ENCODE assay signal across 25 mouse cellular contexts in the genomic region with DNA sequence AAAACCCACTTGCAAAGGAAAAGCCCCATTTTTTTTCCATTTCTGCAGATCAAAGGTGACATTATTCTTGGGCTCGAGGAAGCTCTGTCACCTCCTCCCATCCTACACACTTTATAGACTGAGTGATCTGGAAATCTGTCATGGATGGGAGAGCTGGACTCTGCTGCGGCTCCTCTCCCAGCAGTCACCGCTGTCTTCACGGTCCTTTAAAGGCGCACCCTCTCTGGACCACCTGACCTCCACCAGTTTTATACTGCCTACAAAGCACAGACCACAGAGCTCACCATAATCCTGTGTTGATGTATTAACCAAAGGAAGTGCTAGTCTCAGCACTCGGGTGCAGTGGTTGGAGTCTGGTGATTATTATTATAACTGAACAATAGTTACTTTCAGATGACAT.
A peak's percentile ranks its signal among the peaks of the same experiment; 100 is the strongest.
DNase-seq lines count a peak whose midpoint lies in the region; ATAC-seq and TF ChIP-seq lines count a peak whose summit lies in the region.
"Had no signal": no experiment of that assay in that cellular context is flagged by ENCODE, and none has a peak within 500 bp of the region (broad histone marks: within the 10 kb centered on the region; RNA-seq: fewer than 3 reads in every experiment).

No protein-coding gene starts in this region.

- no peak overlapping the region for H3K9ac ChIP-seq in hindbrain, embryonic 11.5 days (ENCODE audit: low read depth, low read length)
- H3K9ac ChIP-seq in kidney, embryonic 16.5 days (replicated peaks; ENCODE audit: low read length), result no peak overlapping the region
- H3K9ac ChIP-seq in kidney, embryonic 14.5 days (ENCODE audit: low read depth, low read length), result no peak overlapping the region
- H3K9ac ChIP-seq in neural tube, embryonic 15.5 days (replicated peaks), result no peak overlapping the region
- H3K9ac ChIP-seq: embryonic facial prominence, embryonic 13.5 days; forebrain, embryonic 12.5 days; forebrain, embryonic 15.5 days had no signal

- TF ChIP-seq CTCF in layer of hippocampus, adult 2 months (conservative IDR thresholded peaks at IDR 0.05), result no peak

- H3K9me3 ChIP-seq in hindbrain, embryonic 10.5 days, result no peaks in the 10 kb centered on the region
- no peaks in the 10 kb centered on the region for H3K9me3 ChIP-seq in hindbrain, embryonic 11.5 days (ENCODE audit: control insufficient read depth, low read length)
- H3K9me3 ChIP-seq in kidney, embryonic 16.5 days (ENCODE audit: low read length), result no peaks in the 10 kb centered on the region
- no peaks in the 10 kb centered on the region for H3K9me3 ChIP-seq in kidney, embryonic 14.5 days (ENCODE audit: control insufficient read depth, low read length)
- no peaks in the 10 kb centered on the region for H3K9me3 ChIP-seq in neural tube, embryonic 15.5 days (replicated peaks)
- H3K9me3 ChIP-seq: embryonic facial prominence, embryonic 10.5 days; embryonic facial prominence, embryonic 13.5 days; forebrain, embryonic 12.5 days; forebrain, embryonic 15.5 days; heart, embryonic 10.5 days had no signal

- no peak for ATAC-seq in hindbrain, embryonic 11.5 days (ENCODE audit: low FRiP score)
- ATAC-seq in kidney, embryonic 16.5 days (ENCODE audit: low FRiP score, low TSS enrichment), result peak; percentile 57; the same call in 1 of the 2 replicates
- no peak for ATAC-seq in kidney, embryonic 14.5 days (ENCODE audit: low FRiP score, low TSS enrichment)
- no peak for ATAC-seq in neural tube, embryonic 15.5 days (ENCODE audit: low FRiP score)
- ATAC-seq: activated CD4-positive, CD25-positive, alpha-beta regulatory T cell, adult 4 months; forebrain, embryonic 15.5 days had no signal

- no peaks in the 10 kb centered on the region for H3K27me3 ChIP-seq in hindbrain, embryonic 10.5 days (ENCODE audit: insufficient read depth, poor library complexity, severe bottlenecking)
- no peaks in the 10 kb centered on the region for H3K27me3 ChIP-seq in hindbrain, embryonic 11.5 days (ENCODE audit: control insufficient read depth, insufficient read depth, low read length)
- no peaks in the 10 kb centered on the region for H3K27me3 ChIP-seq in kidney, embryonic 16.5 days (ENCODE audit: insufficient read depth, low read length)
- H3K27me3 ChIP-seq in kidney, embryonic 14.5 days (ENCODE audit: control insufficient read depth, insufficient read depth, low read length), result no peaks in the 10 kb centered on the region
- H3K27me3 ChIP-seq in neural tube, embryonic 15.5 days (replicated peaks), result no peaks in the 10 kb centered on the region
- H3K27me3 ChIP-seq: embryonic facial prominence, embryonic 13.5 days; forebrain, embryonic 12.5 days; forebrain, embryonic 15.5 days had no signal

- no peak overlapping the region for H3K4me3 ChIP-seq in hindbrain, embryonic 10.5 days
- H3K4me3 ChIP-seq in hindbrain, embryonic 11.5 days (ENCODE audit: low read depth, low read length), result no peak overlapping the region
- no peak overlapping the region for H3K4me3 ChIP-seq in kidney, embryonic 16.5 days (ENCODE audit: low read length)
- no peak overlapping the region for H3K4me3 ChIP-seq in kidney, embryonic 14.5 days (ENCODE audit: low read length)
- H3K4me3 ChIP-seq in layer of hippocampus, adult 2 months, result no peak overlapping the region; the same call in 1 of the 2 replicates
- H3K4me3 ChIP-seq in neural tube, embryonic 15.5 days (replicated peaks), result no peak overlapping the region
- H3K4me3 ChIP-seq: embryonic facial prominence, embryonic 10.5 days; embryonic facial prominence, embryonic 13.5 days; erythroblast, embryonic 14.5 days; forebrain, embryonic 12.5 days; forebrain, embryonic 15.5 days; heart, adult 2 months; heart, embryonic 10.5 days had no signal

- no peaks in the 10 kb centered on the region for H3K36me3 ChIP-seq in hindbrain, embryonic 10.5 days
- H3K36me3 ChIP-seq in hindbrain, embryonic 11.5 days (ENCODE audit: control insufficient read depth, insufficient read depth, low read length), result no peaks in the 10 kb centered on the region
- H3K36me3 ChIP-seq in kidney, embryonic 16.5 days (ENCODE audit: insufficient read depth, low read length), result no peaks in the 10 kb centered on the region
- no peaks in the 10 kb centered on the region for H3K36me3 ChIP-seq in kidney, embryonic 14.5 days (ENCODE audit: control insufficient read depth, insufficient read depth, low read length)
- no peaks in the 10 kb centered on the region for H3K36me3 ChIP-seq in neural tube, embryonic 15.5 days
- H3K36me3 ChIP-seq: embryonic facial prominence, embryonic 10.5 days; embryonic facial prominence, embryonic 13.5 days; forebrain, embryonic 12.5 days; forebrain, embryonic 15.5 days; heart, embryonic 10.5 days had no signal

- no peak overlapping the region for H3K4me2 ChIP-seq in hindbrain, embryonic 11.5 days (replicated peaks; ENCODE audit: low read depth, low read length)
- H3K4me2 ChIP-seq in kidney, embryonic 16.5 days (replicated peaks; ENCODE audit: low read depth, low read length), result no peak overlapping the region
- no peak overlapping the region for H3K4me2 ChIP-seq in kidney, embryonic 14.5 days (replicated peaks; ENCODE audit: low read depth, low read length)
- no peak overlapping the region for H3K4me2 ChIP-seq in neural tube, embryonic 15.5 days
- H3K4me2 ChIP-seq: embryonic facial prominence, embryonic 13.5 days; forebrain, embryonic 12.5 days; forebrain, embryonic 15.5 days had no signal

- peak overlapping the region; percentile 56; the same call in 1 of the 2 replicates for H3K27ac ChIP-seq in hindbrain, embryonic 10.5 days
- no peak overlapping the region for H3K27ac ChIP-seq in hindbrain, embryonic 11.5 days (ENCODE audit: low read depth, low read length)
- H3K27ac ChIP-seq in kidney, embryonic 16.5 days (ENCODE audit: low read length), result no peak overlapping the region
- no peak overlapping the region for H3K27ac ChIP-seq in kidney, embryonic 14.5 days (ENCODE audit: low read depth, low read length)
- peak overlapping the region; percentile 72 for H3K27ac ChIP-seq in layer of hippocampus, adult 2 months
- no peak overlapping the region for H3K27ac ChIP-seq in neural tube, embryonic 15.5 days (replicated peaks)
- H3K27ac ChIP-seq: embryonic facial prominence, embryonic 10.5 days; embryonic facial prominence, embryonic 13.5 days; forebrain, embryonic 12.5 days; forebrain, embryonic 15.5 days; heart, adult 2 months; heart, embryonic 10.5 days had no signal

- 72% methylated on average over 6 of the region's 6 CpGs for WGBS in hindbrain, embryonic 10.5 days
- WGBS in hindbrain, embryonic 11.5 days, result 78% methylated on average over 6 of the region's 6 CpGs
- WGBS in kidney, embryonic 16.5 days, result 58% methylated on average over 6 of the region's 6 CpGs
- WGBS in kidney, embryonic 14.5 days, result 59% methylated on average over 6 of the region's 6 CpGs
- 65% methylated on average over 6 of the region's 6 CpGs for WGBS in neural tube, embryonic 15.5 days

- H3K4me1 ChIP-seq in hindbrain, embryonic 10.5 days (replicated peaks), result peaks cover 47% of the 10 kb centered on the region
- H3K4me1 ChIP-seq in hindbrain, embryonic 11.5 days (replicated peaks; ENCODE audit: control insufficient read depth, insufficient read depth, low read length), result peaks cover 5% of the 10 kb centered on the region; the same call in 1 of the 2 replicates
- H3K4me1 ChIP-seq in kidney, embryonic 16.5 days (ENCODE audit: insufficient read depth, low read length), result peaks cover 11% of the 10 kb centered on the region; the same call in 1 of the 2 replicates
- 0 out of 2 replicates have a peak, but pooled peaks cover 2% of the 10 kb centered on the region for H3K4me1 ChIP-seq in kidney, embryonic 14.5 days (ENCODE audit: control insufficient read depth, insufficient read depth, low read length)
- H3K4me1 ChIP-seq in neural tube, embryonic 15.5 days, result peaks cover 21% of the 10 kb centered on the region

- no peak for DNase-seq in hindbrain, embryonic 10.5 days (ENCODE audit: low spot score)
- no peak for DNase-seq in hindbrain, embryonic 11.5 days (ENCODE audit: low spot score)
- DNase-seq in layer of hippocampus, adult 2 months (ENCODE audit: low spot score in 2 of 2), result no peak
- no peak for DNase-seq in layer of hippocampus, adult 9-10 months (ENCODE audit: low spot score)
- DNase-seq in CD4-positive, CD25-positive, alpha-beta regulatory T cell, adult 2 months (ENCODE audit: low read depth, low spot score), result peak; percentile 16
- DNase-seq: adrenal gland, adult 8-10 months; adrenal gland, postnatal 25 days; B cell, adult 2 months; cerebellum, adult 11-12 months; cerebellum, adult 8-10 months; cerebellum, postnatal 10 days; cerebellum, postnatal 36 days; embryo, embryonic 11 days; gastrocnemius, postnatal 25 days; heart, adult 2 months had no signal

Comparison
In these comparisons a context has a peak if more than half of its experiments do, and no peak if none do; other contexts are left out.
1. H3K27ac ChIP-seq: peak in hindbrain, embryonic 10.5 days (single experiment) and layer of hippocampus, adult 2 months (single experiment); none in hindbrain, embryonic 11.5 days (single experiment), kidney, embryonic 16.5 days (single experiment), kidney, embryonic 14.5 days (single experiment) and neural tube, embryonic 15.5 days (single experiment).